Mouse (Mus musculus) thymus, postnatal 36 days (tissue): Measurements from ENCODE around the gene Ucp2.
A peak's percentile ranks its signal among the peaks of the same experiment; 100 is the strongest.

Experiments used
- DNase-seq, 2 experiments: peaks; one replicate each; pipeline ENCODE4 v3.0.0; 2022; ENCODE audit warnings: mixed read lengths in 2 of 2

Gene Ucp2

DNA sequence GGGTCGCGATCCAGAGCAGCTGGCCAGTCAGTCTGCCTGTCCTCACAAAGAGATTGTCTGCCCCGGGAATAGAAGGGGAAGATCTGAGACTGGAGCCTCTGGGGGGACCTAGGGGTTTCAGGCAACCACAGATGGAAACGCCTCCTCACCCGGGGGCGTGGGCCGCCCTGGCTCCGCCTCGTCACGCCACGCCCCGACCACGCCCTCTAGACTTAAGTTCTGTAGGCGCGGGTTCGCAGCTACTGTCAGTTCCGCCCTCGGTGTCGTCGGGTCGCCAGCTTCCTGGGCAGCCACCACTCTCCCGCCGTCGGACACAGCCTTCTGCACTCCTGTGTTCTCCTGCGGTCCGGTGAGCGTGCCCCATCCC, at the start of gene Ucp2:
Gene Ucp2, plus strand, starts transcription at position 221 of the 367 bp plus-strand sequence.
- DNase-seq = peak; percentile 97 to 99

DNA sequence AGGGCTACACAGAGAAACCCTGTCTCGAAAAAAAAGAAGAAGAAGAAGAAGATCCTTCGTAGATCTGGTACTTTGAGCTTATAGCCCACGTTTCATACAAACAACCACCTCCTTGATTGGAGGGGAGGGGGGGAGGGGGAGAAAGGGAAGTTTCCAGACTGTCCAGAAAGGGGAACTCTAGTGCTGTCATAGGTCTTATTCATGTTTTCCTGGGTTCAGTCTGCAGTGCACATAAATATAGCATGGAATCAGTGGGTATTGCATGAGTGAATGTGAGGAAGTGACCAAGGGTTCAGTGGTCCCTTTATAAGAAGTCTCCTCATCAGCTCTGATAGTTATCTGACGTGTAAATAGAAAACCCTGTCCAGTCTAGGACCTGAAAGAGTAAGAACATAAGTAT, 49.4 kb upstream of the Ucp2 start:
- no peak for DNase-seq

DNA sequence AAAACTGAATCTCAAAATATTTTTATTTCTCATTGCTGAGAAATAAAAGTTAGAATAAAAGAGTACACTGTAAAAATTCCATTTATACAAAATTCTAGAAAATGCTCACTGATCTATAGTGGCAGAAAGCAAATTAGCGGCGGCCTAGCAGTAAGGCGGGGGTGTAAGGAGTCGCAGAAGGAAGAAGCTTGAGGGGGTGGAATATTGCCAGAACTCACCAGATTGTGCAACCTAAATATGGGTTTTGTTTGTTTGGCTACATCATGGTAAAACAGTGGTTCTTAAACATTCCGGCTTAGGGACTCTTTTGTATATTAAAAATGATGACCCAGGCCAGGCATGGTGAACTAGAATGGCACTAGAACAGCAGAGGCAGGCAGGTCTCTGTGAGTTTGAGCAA, 46.9 kb upstream of the Ucp2 start:
- no peak for DNase-seq

DNA sequence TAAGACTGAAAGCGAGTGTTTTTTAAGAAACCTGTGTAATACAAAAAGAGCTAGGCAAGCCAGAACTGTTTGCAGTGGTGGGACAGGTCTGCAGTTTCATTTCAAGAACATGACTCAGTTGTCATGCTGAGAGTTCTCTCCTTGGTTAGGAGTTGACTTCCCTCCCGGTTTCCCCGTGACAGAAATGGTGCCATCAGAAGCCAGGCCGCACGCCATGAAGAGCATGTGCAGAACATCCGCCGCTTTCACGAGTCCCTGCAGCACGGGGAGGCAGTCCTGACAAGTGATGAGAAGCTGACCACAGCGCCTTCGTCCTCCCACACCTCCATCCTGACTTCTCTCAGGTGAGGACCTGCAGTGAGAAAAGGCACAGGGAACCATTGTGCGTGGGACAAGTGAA, 44.6 kb upstream of the Ucp2 start:
- DNase-seq = no peak

DNA sequence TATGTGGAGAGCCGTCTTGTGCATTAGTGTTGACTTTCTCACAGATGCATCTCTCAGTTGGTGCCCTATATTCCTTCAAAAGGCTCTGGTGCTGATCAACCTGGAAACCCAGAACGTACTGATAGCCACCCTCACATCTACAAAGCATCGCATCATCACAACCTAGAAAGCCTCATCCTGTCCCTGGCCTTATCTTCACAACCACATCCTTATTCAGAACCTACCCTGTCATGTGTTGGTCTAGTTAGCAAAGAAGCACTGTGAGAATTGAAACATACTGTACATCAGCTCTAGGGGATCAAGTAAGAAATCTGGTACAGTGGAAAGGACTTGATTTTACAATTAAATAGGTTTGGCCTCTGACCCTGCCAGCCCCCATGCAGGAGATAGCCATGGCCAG, 44.2 kb upstream of the Ucp2 start:
- DNase-seq = no peak

DNA sequence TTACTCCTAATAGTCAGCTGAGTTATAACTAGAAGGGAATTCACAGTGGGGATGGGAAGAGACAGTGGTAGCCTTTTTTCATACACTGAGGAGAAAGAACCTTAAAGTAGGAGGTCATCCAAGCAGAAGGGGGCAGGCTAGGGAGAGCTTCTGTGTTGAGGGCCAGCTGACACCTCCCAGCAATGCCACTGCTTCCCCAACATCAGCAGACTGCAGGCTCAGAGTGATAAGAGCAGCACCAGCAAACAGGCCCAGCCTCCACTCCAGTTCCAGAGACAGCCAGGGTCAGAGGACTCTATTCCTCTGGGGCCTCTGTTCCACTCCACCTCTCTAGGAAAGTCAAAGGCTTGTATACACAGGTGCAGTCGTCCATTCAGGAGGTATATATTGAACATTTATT, 35.0 kb upstream of the Ucp2 start:
- DNase-seq = no peak

DNA sequence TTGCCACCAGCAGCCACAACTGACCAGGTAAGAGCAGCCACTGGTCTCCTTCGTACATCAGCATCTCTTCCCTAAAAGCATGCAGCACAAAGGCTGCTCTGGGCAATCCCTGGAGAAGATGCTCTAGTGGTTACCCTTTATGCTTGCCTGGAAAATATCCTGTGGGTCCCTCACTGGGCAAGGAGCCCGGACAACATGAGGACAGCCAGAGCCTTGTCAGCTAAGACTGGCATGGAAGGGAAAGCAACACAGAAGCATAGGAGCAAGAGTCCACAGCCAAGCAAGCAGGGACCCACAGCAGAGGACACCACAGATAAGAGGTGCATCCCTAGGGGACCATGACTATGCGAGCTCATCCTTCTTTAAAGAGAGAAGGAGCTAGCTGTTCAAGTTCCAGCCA, 33.3 kb upstream of the Ucp2 start:
- DNase-seq = no peak

DNA sequence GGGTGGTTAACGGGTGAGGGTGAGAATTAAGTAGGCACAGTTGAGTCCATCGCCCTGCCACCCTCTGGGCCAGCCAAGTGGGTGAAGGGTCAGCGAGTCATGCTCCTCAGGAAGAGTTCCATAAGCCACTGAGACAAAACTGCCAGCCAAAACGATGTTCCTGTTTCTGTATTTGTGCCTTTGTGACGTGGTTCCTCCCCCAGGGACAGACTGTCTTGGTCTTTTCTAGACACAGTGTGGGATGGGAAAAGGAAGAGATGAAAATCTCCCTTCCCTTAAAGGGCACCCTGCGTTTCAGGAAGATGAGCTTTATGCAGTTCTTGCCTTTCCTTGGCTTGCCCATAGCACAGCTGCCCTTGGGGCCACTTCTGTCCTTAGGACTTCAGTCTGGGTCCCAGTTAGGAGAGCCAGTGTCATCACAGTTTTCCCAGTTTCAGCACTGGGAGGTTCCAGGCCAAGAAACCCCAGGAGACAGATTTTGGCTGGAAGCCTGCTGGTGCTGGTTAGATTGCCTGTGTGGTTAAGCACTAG, 31.5 kb upstream of the Ucp2 start:
- no peak for DNase-seq

DNA sequence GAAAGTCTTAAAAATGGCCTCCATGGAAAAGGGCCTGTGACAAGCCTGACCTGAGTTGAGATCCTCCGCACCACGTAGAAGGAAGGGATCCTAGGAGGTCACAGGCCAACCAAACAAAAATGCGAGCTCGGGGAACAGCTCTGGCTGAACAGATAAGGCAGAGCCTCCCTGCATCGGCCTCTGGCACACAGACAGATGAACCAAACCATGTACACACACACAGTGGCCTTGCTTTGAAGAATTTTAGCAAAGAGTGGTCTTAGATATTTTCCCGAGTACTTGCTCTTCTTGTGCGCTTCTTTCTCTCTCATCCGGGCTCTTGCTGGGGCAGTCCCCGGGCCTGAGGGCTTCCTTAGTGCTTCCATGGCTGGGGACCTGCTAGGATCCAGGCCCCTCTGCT, 29.9 kb upstream of the Ucp2 start:
- no peak for DNase-seq

DNA sequence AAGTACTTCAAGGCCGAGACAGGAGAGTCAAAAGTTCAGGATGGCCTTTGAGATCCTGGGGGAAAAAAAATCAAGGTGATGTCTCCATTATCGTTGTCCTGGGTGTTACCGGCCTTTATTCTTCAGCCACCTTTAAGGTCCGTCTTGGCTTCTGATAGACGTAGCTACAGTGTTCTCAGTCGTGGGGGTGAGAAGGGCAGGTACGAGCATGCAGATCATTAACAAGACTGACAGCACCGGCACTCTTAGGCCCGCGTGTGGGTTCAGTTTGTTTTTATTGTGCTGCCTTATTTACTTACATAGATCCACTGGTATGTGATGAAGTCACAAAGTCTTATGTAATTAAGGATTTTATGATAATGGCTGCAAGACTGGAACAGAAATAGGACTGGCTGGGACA, 29.4 kb upstream of the Ucp2 start:
- no peak for DNase-seq

DNA sequence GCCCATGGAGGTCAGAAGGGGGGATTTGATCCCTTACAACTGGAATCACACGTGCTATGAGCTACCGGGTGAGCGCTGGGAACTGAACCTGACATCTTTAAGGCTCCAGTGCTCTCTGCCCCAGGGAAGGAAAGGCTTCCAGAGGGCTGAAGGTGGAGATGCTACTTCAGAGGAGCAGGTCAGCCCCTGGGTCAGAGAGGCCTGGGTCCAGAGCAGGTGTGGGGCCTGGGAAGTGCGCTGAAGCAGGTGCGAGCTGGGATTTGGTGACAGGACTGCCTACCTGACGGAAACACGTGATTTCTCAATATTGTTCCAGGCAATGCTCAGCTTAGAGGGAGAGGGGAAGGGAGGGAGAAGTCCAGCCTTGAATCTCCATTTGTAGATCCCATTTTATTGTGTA, 28.9 kb upstream of the Ucp2 start:
- DNase-seq = no peak

DNA sequence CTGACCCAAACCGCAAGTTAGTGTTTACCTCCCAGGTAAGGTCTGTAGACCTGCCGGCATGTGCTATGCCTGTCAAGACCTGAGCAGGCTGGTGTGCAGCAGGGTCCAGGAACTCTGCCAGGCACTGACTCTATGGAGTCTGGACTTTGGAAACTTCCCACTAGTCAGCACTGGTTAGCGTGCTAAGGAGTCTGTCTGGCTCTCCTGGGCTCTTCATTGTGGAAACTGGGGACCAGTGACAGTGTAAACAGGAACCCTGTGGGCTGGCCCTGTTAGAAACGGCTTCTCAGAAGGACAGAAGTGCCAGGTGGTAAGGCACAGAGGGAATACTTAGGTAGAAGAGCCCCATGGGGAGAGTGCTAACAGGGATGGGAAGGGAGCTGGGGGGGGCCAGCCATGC, 27.9 kb upstream of the Ucp2 start:
- DNase-seq = no peak

DNA sequence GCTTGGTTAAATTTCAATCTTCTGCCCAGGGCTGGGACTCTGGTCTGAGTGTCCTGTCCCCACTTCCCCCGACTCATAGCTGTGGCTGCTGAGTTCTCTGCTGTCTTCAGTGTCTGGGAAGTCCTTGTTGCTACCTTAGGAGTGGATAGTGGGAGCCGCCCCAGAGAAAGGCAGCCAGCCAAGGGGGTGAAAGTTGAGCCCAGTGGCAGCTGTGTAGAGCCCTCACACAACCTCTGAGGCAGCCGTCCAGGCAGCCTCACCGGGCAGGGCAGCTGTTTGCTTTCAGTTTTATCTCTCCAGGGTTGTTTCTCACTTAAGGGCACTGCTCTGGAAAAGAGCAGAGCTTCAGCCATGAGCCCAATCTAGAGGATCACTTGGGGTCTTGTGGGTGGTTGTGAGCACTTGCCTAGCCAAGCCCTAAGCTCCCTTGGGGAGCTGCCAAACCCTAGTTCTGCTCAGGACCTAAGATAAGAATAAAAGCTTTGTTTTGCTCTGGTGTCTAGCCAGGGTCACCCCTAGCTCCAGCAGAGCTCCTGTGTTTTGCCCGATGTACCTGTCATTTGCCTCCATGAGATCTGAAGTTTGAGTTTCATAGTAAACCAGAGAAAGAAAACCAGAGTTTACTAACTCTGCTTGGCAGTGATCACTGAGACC, 27.4 kb upstream of the Ucp2 start:
- no peak for DNase-seq

DNA sequence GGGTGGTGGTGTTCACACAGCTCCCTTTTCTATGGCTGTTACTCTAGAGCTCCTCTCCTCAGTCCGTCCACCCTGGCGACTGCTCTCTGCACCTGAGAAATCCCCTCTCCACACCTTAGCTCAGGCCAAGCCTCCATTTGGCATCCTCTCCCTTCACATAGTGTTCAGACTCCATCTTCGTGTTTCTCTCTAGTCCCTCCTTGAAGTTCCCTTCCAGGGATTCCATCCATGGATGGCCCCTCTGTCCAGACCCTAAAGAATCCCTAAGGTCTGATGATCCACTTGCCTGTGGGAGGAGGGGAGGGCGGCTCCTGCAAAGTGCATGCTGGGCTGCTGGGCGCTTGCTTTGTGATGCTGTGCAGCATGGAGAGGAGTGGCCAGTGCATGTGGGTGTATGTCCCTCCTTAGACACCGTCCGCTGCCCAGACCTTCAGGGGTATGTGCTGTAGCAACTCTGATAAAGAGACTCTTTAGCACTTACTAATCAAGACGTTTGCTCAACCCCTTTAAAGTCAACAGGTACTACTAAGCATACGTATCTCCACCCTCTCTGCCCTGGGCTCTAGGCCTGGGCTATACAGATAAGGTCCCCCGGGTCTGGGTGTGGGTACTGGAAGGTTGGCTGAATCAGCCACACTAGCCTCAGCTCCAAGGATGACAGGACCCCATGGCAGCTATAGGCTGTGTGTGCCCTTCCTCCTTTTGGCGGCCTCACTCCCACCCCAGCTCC, 26.2 kb upstream of the Ucp2 start:
- no peak for DNase-seq

DNA sequence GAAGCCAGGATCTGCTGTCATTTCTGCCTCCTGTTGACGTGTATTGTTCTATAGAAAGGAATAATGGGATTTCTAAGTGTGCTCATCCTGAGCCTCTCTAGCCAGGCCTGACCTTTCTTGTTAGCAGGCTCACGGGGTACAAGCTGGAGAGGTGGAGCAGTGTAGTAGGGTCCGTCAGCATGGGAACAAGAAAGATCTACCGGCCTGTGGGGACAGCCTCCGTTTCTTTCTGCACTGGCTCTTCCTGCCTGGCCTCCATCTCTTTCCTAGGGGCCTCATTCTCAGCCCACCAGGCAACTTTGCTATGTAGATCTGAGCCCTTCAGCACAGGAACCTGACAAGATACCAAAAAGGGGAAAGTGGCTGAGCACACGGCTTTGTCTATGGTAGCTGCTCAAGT, 24.4 kb upstream of the Ucp2 start:
- DNase-seq = no peak

DNA sequence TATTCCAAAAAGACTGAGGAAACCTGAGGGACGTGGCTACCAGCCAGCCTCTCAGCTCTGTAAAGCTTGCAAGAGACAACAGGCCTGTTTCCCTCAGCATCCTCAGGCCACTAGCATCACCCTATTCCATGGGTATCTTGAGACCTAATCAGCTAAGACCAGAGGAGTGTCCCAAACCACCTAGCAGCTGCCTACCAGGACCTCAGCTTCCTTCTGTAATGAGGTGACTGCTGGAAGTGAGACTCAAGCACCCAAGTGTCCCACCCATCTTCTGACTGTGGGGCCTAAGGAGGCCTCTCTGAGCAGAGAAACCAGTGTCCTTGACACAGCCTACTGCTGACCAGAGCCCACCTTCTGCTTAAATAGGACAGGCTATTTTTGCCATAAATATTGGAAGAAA, 23.6 kb upstream of the Ucp2 start:
- DNase-seq = no peak

DNA sequence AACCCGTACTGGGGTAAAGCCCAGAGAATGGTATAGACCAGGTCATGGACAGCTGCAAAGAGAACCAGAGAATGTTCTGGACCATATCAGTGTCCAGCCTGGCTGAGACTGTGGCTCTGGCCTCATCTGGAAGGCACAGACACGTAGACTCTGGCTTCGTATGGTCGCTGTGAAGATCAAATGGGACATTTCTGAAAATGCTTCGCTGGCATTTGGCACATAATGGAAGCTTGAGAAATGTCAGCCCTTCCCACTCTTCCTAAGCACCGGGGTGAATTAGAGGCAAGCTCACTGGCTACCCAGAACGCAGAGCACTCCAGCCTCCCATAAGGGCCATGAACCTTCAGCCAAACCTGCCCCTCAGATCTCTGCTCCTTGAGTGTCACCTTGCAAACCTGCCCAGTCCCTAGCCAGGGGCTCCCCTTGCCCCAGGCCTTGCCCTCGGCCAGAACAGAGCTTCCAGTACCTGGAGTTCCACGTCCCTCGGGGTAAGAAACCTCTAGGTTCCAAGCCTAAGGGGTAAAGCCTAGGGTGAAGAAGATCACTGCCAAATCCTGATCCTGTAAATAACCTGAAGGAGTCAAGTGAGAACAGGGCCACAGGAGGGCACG, 22.2 kb upstream of the Ucp2 start:
- no peak for DNase-seq

DNA sequence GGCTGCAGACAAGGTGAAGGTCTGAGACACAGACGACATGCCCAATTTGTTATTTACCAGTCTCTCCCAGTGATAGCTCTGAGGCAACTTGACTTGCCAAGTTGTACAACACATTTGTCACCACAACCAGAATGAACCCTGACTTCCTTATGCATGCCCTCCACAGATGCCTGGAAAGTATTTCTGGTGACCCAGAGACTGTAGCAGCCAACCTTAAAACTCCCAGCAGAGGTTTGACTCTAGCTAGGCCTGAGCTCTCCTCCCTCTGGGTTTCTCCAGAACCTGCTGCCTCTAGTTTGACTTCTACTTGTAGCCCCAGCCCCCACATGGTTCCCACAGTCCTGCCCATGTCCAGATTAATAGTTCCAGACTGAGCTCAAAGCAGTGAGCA, 21.7 kb upstream of the Ucp2 start:
- no peak for DNase-seq

DNA sequence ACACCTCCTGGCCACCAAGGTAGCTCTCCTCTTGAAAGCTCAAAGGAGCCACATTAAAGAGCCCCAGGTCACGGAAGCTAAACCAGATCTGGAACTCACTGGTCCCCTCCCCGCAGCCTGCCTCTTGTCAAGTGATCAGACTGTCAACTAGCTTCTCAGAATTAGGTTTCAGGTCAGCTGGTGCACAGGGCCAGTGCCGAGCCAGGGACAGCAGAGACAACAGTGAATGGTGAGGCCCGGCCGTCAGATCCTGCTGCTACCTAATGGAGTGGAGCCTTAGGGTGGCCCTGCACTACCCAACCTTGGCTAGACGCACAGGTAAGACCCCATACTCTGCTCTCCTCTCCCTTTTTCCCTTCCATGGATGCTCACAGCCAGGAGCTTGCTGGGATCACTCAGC, 20.4 kb upstream of the Ucp2 start, which contains the start of gene Ucp3:
Gene Ucp3, plus strand, starts transcription at position 214 of the 400 bp plus-strand sequence.
- DNase-seq = no peak

DNA sequence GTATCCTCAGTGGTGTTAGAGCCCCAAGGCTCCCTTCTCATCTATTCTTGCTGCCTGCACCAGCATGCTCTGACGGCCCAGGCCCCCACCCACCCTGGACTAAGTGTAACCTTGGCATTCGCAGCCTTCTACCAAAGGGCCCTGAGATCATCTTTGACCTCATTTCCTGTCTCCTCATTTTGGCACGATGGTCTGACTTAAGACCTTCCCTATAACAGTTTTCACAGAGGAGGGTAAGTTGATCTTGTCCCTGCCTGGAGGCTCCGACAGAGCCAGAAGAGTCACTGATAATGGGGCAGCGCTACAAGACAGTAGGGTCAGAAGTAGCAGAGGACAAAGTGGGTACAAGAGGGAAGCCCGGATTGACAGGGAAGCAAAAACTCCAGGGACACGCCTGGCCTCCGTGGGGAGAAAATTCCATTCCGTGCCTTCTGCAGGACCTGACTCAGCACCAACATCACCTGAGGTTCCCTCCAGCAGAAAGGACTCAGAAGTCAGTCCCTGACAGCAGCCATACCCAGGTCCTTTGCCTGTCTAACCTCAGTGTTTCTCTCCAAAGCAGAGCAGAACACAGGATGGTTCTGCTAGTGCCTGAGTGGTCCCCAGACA, 19.2 kb upstream of the Ucp2 start:
- no peak for DNase-seq

DNA sequence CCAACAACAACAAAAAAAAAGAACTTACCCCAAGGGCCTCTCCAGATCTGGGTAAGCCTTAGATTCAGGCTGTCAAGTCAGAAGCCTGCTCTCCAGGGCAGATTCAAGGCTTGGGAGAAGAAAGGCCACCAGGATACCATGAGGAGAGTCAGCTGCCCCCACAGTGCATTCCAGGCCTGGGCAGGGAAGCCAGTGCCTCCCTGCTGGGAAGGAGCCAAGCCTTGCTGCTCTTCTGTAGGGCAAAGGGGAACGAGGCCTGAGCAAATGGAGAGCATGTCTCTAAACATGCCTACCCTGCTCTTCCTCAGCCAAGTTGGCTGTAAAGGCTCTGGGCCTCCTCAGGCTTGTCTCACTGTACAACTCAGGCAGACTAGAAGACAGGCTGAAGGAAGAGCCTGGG, 18.5 kb upstream of the Ucp2 start:
- no peak for DNase-seq

DNA sequence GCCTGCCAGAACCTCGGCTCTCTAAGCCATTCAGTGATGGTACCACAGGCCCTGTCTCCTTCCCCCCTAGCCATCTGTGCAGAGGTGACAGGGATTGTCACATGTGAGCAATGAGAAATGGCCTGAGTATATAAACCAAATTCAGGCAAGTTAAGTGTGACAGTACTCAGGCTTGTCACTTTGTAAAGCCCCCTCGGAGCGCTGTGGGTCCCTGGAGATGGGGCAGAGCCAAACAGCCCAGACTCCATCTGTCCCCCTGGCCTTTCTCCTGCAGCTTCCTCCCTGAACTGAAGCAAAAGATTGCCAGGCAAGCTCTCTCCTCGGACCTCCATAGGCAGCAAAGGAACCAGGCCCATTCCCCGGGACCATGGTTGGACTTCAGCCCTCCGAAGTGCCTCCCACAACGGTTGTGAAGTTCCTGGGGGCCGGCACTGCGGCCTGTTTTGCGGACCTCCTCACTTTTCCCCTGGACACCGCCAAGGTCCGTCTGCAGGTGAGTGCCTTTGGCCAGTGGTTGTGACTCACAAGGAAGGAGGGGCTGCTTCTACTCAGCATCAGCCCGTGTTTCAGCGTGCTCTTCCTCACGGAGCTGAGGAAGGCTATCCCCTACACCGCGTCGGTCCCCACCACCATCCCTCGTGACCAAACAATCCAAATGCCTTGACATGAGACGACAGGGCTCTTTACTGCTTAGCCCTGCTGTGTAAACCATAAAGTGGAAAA, 13.9 kb upstream of the Ucp2 start:
- no peak for DNase-seq

DNA sequence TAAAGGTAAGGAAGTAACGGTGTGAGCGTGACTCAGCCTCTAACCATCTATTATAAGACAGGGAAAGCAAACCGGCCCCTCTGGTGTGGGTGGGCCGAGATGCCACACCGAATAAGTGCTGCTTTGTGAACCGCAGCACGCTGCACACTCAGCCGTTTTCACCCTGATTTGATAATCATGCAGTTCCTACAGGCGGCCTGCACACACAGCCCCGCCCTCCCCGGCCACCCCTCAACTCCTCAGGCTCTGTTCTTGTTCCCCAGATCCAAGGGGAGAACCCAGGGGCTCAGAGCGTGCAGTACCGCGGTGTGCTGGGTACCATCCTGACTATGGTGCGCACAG, 13.3 kb upstream of the Ucp2 start:
- DNase-seq = no peak
